Mouse (Mus musculus) kidney, postnatal 0 days (tissue): Measurements from ENCODE around the gene Mmp14. TPM values are rescaled to one million over a fixed set of nuclear protein-coding genes. Genes with fewer than 3 reads are reported as not detected.

Experiments used
- ATAC-seq: fragments of 200-750 bp; cut with Nextera tagmentation; replicated peaks from 2 replicates; pipeline ENCODE4 v1.8.0; 2017; ENCODE audit warnings: low read depth, moderate number of reproducible peaks, moderate TSS enrichment, moderate library complexity; ENCODE audit not compliant: low FRiP score
- DNase-seq: peaks from one replicate; pipeline ENCODE4 v3.0.0-alpha.2; 2016; ENCODE audit warnings: low spot score
- H3K27ac ChIP-seq: fragments of 300-500 bp; sonication (generic); 2 replicates; pipeline ENCODE4 v1.5.1; 2014; ENCODE audit warnings: mild to moderate bottlenecking
- H3K27me3 ChIP-seq: fragments of 300-500 bp; sonication (generic); 2 replicates; pipeline ENCODE4 v1.6.1; 2014; ENCODE audit warnings: low read length, mixed read lengths; ENCODE audit not compliant: insufficient read depth
- H3K36me3 ChIP-seq: fragments of 300-500 bp; sonication (generic); 2 replicates; pipeline ENCODE4 v1.6.1; 2014; ENCODE audit warnings: low read length, mixed read lengths; ENCODE audit not compliant: insufficient read depth
- H3K4me1 ChIP-seq: fragments of 300-500 bp; sonication (generic); replicated peaks from 2 replicates; pipeline ENCODE4 v1.6.1; 2014; ENCODE audit warnings: antibody characterized with exemption, low read length, mixed read lengths; ENCODE audit not compliant: insufficient read depth
- H3K4me2 ChIP-seq: fragments of 300-500 bp; sonication (generic); 2 replicates; pipeline ENCODE4 v1.6.1; 2014; ENCODE audit warnings: mild to moderate bottlenecking, low read length, moderate library complexity, mixed read lengths
- H3K4me3 ChIP-seq: fragments of 300-500 bp; sonication (generic); replicated peaks from 2 replicates; pipeline ENCODE4 v1.5.1; 2014; ENCODE audit warnings: low read depth, low read length
- H3K9ac ChIP-seq: fragments of 300-500 bp; sonication (generic); 2 replicates; pipeline ENCODE4 v1.6.1; 2014; ENCODE audit warnings: low read depth, low read length
- H3K9me3 ChIP-seq: fragments of 300-500 bp; sonication (generic); replicated peaks from 2 replicates; pipeline ENCODE4 v1.6.1; 2016; ENCODE audit warnings: low read length, inconsistent platforms, mixed read lengths
- CTCF ChIP-seq: IDR thresholded peaks from 2 replicates; pipeline ENCODE4 v1.5.1; 2016; ENCODE audit warnings: antibody characterized with exemption, low read depth, mild to moderate bottlenecking, moderate library complexity
- WGBS: fragments of 180-500 bp; shearing (Covaris S2); extraction: QIAGEN DNeasy Blood & Tissue Kit; methylation state at CpG from one replicate; pipeline ENCODE4 v1.1.7; 2014; 5-methylcytosine and 5-hydroxymethylcytosine counted together
- polyA plus RNA-seq: library from polyadenylated mRNA; unstranded; fragments of >200 nt; fragmentation: Nextera tagmentation; extraction: Ambion mirVana; gene quantifications from 2 replicates; pipeline ENCODE4 v1.2.1, GENCODE M21; 2015

The Mmp14 gene
- polyA plus RNA-seq, 1 experiment from 2014 or later, result 107 TPM

DNA sequence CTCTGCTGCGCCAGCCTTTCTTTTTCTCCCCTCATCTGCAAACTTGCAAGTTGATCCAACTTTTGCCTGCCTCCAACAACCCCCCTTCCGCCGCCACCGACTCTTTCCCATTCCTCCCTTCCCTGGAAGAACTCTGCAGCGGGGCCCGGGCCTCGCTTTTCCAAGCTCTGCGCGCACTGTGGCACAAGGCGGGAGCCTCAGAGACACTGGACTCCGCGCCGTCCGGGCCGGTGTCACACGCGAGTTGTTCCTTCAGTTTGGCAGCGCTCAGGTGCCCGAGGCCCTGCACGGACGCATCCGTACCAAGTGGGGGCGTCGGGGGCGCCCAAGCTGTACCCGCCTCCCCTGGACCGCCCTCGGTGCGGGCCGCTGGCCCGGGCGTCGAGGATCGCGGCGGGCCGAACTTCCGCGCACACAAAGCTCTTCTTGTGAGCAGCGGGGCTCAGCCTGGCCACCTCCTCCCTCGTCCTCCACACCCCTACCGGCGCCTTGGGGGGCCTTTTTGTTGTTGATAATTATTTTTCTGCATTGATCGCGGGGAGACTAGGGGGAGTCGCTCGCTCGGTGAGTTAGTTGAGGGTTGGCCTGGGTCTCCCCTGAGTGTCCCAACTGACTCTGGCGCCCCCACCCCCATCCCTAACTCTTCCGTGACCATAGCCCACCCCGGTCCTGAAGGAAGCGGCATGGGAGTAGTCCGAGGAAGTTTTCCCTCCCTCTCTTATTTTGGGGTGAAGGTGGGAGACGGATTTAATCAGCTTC lies 845 bp downstream of the Mmp14 start:
- peaks cover 16% of the 10 kb centered on the region; the same call in 1 of the 2 replicates for H3K36me3 ChIP-seq
- no peaks in the 10 kb centered on the region for H3K9me3 ChIP-seq
- peak overlapping the region; percentile 70 for H3K4me2 ChIP-seq
- H3K27me3 ChIP-seq, result no peaks in the 10 kb centered on the region
- DNase-seq, result no peak
- H3K4me1 ChIP-seq, result peaks cover 27% of the 10 kb centered on the region
- ATAC-seq, result peak; percentile 52
- peak overlapping the region; percentile 89 for H3K4me3 ChIP-seq
- H3K27ac ChIP-seq, result peak overlapping the region; percentile 97
- TF ChIP-seq CTCF, result no peak
- WGBS, result 1% methylated on average over 53 of the region's 54 CpGs
- H3K9ac ChIP-seq, result peak overlapping the region; percentile 98

DNA sequence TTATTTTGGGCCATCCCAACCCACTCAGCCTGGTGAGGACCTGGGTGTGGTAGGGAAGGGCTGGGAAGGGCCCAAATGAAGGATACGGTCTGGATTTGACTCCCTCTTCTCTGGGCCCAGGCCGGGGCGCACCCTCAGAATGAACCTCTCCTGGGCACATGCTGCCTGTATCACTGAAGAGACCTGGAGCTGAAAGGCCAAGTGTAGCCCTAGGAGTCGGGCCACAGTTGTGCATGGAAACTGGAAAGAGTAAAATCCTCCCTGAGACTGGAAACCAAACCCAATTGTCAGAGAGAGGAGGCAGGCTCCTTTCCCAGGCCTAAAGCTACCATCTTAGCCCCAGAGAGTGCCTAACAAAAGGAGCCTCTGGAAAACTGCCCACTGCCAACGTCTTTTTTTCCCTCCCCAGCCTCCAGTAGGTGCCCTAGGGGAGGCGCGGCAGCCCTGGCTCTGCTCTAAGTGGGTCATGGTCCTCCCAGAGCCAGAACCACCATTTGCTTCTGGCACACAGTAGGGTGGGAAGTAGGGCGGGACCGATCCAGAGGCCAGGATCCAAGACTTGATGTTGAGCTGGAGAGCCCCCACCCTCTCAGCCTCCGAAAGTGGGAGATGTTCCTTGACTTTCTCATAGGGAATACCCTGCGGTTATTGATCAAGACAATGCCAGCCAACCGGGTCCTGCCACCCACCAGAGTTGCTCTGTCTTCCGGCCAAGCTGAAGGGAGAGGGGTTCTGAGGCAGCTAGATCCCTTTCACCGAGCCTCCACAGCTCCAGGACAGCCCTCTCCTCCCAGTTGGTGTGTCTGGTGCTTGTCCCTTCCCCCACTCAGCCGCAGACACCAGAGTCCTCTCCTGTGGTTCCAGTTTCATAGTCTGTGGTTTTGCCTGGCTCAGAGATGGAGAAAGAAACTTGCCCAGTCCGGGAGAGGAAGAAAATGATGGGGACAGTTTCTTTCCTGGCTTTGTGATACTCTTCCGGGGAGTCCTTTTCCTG lies 1.7 kb downstream of the Mmp14 start:
- peak; percentile 54 for DNase-seq
- Histone ChIP-seq H3K4me2 (peak overlapping the region; percentile 70), H3K4me1 (peaks cover 27% of the 10 kb centered on the region), H3K9me3 (no peaks in the 10 kb centered on the region), H3K36me3 (peaks cover 21% of the 10 kb centered on the region; the same call in 1 of the 2 replicates), H3K27me3 (no peaks in the 10 kb centered on the region), H3K27ac (peak overlapping the region; percentile 97), H3K9ac (peak overlapping the region; percentile 98), H3K4me3 (peak overlapping the region; percentile 89)
- no peak for TF ChIP-seq CTCF
- ATAC-seq, result no peak
- WGBS, result 18% methylated on average over 17 of the region's 17 CpGs

DNA sequence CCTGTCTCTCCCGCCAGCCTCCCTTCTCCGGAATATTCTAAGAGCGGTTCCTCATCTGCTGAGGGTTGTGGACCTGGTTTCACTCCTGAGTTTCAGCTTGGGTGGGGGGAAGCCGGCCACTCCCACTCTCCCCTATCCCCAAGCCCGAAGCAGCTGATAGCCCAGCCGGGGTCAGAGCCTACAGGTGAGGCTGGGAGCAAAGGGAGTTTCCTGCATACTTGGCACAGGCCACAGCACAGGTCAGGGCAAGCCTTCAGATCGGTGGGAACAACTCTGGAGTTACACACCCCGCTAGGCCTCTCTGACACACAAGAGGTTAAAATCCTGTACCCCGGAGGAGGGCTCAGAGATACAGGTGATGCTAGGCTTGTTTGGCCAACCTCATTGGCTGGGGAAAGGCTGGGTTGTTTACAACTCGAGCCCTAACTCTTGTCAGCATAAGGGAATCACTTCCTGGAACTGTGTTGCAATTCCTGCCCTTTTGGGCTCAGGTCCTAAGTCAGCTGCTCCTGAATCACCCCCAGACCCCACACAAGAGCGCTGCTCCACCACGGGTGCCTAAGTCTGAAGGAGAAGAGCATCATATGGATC lies 2.6 kb downstream of the Mmp14 start:
- H3K9ac ChIP-seq, result peak overlapping the region; percentile 98
- H3K4me3 ChIP-seq, result peak overlapping the region; percentile 89
- WGBS, result 30% methylated on average over 12 of the region's 12 CpGs
- H3K36me3 ChIP-seq, result peaks cover 30% of the 10 kb centered on the region; the same call in 1 of the 2 replicates
- peaks cover 27% of the 10 kb centered on the region for H3K4me1 ChIP-seq
- DNase-seq (peak; percentile 56), ATAC-seq (peak; percentile 14)
- H3K9me3 ChIP-seq, result no peaks in the 10 kb centered on the region
- H3K27me3 ChIP-seq, result no peaks in the 10 kb centered on the region
- peak overlapping the region; percentile 97; the same call in 1 of the 2 replicates for H3K27ac ChIP-seq
- peak overlapping the region; percentile 70 for H3K4me2 ChIP-seq
- TF ChIP-seq CTCF, result no peak

DNA sequence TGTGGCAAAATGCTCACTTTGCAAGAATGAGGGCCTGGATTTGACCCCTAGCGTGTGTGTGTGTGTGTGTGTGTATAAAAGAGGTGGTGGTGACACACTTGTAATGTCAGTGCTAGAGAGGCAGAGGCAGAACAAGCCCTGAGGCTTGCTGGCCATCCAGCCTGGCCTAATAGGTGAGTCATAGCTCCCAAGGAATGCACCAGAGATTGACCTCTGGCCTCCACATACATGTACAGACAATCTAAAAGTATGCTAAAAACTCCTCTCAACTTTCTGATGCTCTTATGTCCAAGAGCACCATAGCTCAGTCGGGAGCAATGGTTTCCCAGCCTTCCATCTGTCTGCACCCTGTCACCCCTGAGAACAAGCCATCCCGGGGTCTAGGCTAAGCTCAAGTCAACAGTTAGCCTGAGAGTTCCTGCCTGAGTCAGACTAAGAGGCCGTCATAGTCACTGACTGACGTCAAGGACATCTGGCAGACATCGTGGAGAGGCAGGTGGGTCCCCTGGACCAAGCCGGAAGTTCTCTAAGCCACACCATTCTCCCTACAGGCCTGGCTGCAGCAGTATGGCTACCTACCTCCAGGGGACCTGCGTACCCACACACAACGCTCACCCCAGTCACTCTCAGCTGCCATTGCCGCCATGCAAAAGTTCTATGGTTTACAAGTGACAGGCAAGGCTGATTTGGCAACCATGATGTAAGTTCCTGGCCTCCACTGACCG lies 3.9 kb downstream of the Mmp14 start:
- no peak overlapping the region for H3K27ac ChIP-seq
- H3K4me2 ChIP-seq, result no peak overlapping the region
- 80% methylated on average over 11 of the region's 11 CpGs for WGBS
- peaks cover 37% of the 10 kb centered on the region for H3K36me3 ChIP-seq
- no peak for TF ChIP-seq CTCF
- H3K9ac ChIP-seq, result no peak overlapping the region
- no peak for ATAC-seq
- H3K9me3 ChIP-seq, result no peaks in the 10 kb centered on the region
- H3K4me3 ChIP-seq, result no peak overlapping the region
- no peak for DNase-seq
- H3K27me3 ChIP-seq, result no peaks in the 10 kb centered on the region
- H3K4me1 ChIP-seq, result peaks cover 19% of the 10 kb centered on the region

DNA sequence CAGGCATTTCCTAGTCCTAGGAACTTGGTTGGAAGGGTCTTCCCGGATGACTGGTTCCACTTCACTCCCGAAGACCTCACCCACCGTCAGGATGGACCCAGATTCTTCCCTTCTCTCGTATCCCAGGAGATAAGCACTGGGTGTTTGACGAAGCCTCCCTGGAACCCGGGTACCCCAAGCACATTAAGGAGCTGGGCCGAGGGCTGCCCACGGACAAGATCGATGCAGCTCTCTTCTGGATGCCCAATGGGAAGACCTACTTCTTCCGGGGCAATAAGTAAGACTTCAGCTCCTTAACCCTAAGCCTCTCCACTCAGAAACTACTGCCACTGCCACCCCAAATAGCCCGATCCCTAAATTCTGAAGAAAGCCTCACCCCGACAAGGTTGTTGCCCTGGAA lies 7.7 kb downstream of the Mmp14 start:
- TF ChIP-seq CTCF, result no peak
- Histone ChIP-seq H3K27ac (no peak overlapping the region), H3K36me3 (peaks cover 41% of the 10 kb centered on the region), H3K9me3 (no peaks in the 10 kb centered on the region), H3K4me3 (no peak overlapping the region), H3K4me2 (no peak overlapping the region), H3K4me1 (peaks cover 9% of the 10 kb centered on the region), H3K27me3 (no peaks in the 10 kb centered on the region), H3K9ac (no peak overlapping the region)
- WGBS, result 87% methylated on average over 12 of the region's 12 CpGs
- no peak for ATAC-seq
- no peak for DNase-seq
